Mouse (Mus musculus): ENCODE data around the gene Cobl.

Cobl gene

GRCm38 (mm10) chr11:12376628-12377027 lies 88.1 kb downstream of the Cobl start:
- DNase-seq: no peak

- DNase-seq: peak; percentile 82
Measured at GRCm38 (mm10) chr11:12373106-12374098, 91.4 kb downstream of the Cobl start.

GRCm38 (mm10) chr11:12370957-12371356 lies 93.8 kb downstream of the Cobl start:
- DNase-seq: no peak

- DNase-seq: no peak
Measured at GRCm38 (mm10) chr11:12367426-12368178, 97.2 kb downstream of the Cobl start.

- DNase-seq: peak; percentile 46
Measured at GRCm38 (mm10) chr11:12359336-12360000, 105.3 kb downstream of the Cobl start.

GRCm38 (mm10) chr11:12358602-12359001 lies 106.2 kb downstream of the Cobl start:
- DNase-seq: no peak

GRCm38 (mm10) chr11:12355681-12356080 lies 109.1 kb downstream of the Cobl start:
- no peak for DNase-seq

GRCm38 (mm10) chr11:12350986-12351546 lies 113.7 kb downstream of the Cobl start:
- DNase-seq: no peak

- DNase-seq: no peak
Measured at GRCm38 (mm10) chr11:12350086-12350485, 114.7 kb downstream of the Cobl start.

- no peak for DNase-seq
Measured at GRCm38 (mm10) chr11:12346486-12346885, 118.3 kb downstream of the Cobl start.

GRCm38 (mm10) chr11:12343686-12344085 lies 121.1 kb downstream of the Cobl start:
- no peak for DNase-seq

- no peak for DNase-seq
Measured at GRCm38 (mm10) chr11:12340697-12341096, 124.1 kb downstream of the Cobl start.

GRCm38 (mm10) chr11:12336145-12336544 lies 128.6 kb downstream of the Cobl start:
- DNase-seq: peak; percentile 11

- DNase-seq: peak; percentile 75
Measured at GRCm38 (mm10) chr11:12331997-12332396, 132.8 kb downstream of the Cobl start.

- no peak for DNase-seq
Measured at GRCm38 (mm10) chr11:12321445-12321844, 143.3 kb downstream of the Cobl start.

- DNase-seq: no peak
Measured at GRCm38 (mm10) chr11:12319318-12319717, 145.4 kb downstream of the Cobl start.

- DNase-seq: no peak
Measured at GRCm38 (mm10) chr11:12315670-12316069, 149.1 kb downstream of the Cobl start.

- DNase-seq: peak; percentile 25
Measured at GRCm38 (mm10) chr11:12314278-12315043, 150.3 kb downstream of the Cobl start.

GRCm38 (mm10) chr11:12311419-12311818 lies 153.3 kb downstream of the Cobl start:
- no peak for DNase-seq

- DNase-seq: no peak
Measured at GRCm38 (mm10) chr11:12309423-12310023, 155.2 kb downstream of the Cobl start.

GRCm38 (mm10) chr11:12304879-12305278 lies 159.9 kb downstream of the Cobl start:
- DNase-seq: no peak

Measured in right cerebral cortex, postnatal 14 days (tissue).